Mouse (Mus musculus): Measurements from ENCODE around the gene Insc.

Gene Insc

GRCm38 (mm10) chr7:114834504-114834903 is 91.0 kb downstream of the Insc start:
- no peak for DNase-seq

DNA sequence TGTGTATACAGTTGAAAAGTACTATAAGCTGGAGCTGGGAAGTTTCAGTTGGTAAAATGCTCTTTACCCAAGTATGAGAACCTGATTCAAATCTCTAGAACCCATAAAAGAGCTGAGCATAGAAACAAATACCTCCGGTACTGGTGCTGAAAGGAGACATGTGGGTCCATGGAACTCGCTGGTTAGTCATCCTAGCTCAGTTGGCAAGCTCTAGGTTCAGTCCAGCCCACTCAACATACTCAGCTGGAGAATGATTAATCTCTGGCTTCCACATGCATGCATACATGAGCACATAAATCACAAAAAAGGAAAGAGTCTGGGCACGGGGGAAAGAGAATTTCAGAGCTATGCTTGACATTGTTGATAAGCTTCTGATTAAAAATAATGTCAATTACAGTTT is 93.8 kb downstream of the Insc start:
- DNase-seq: no peak

GRCm38 (mm10) chr7:114840029-114840745 is 96.7 kb downstream of the Insc start:
- no peak for DNase-seq

- DNase-seq: peak; percentile 49
Observed at GRCm38 (mm10) chr7:114842644-114843211, 99.2 kb downstream of the Insc start.

- no peak for DNase-seq
Observed at GRCm38 (mm10) chr7:114847179-114847578, 103.7 kb downstream of the Insc start.

DNA sequence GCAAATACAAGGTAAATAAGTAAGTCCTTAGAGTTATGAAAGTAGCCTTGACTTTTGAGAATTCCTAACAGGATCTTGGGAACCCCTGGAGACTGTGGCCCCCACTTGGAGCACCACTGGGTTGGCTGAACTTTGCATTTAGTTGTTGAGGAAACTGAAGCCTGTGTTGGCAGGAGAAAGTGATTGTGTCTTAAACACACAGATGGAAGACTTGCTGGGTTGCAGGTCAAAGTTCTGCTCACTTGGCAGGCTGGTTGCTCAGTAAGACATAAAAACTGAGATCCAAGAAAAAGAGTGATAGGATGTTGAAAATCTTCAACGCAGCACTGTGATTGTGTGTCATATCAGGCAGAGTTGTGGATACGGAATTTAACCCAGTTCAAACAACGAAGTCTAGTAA is 108.9 kb downstream of the Insc start:
- no peak for DNase-seq

- no peak for DNase-seq
Observed at GRCm38 (mm10) chr7:114854169-114854568, 110.7 kb downstream of the Insc start.

DNA sequence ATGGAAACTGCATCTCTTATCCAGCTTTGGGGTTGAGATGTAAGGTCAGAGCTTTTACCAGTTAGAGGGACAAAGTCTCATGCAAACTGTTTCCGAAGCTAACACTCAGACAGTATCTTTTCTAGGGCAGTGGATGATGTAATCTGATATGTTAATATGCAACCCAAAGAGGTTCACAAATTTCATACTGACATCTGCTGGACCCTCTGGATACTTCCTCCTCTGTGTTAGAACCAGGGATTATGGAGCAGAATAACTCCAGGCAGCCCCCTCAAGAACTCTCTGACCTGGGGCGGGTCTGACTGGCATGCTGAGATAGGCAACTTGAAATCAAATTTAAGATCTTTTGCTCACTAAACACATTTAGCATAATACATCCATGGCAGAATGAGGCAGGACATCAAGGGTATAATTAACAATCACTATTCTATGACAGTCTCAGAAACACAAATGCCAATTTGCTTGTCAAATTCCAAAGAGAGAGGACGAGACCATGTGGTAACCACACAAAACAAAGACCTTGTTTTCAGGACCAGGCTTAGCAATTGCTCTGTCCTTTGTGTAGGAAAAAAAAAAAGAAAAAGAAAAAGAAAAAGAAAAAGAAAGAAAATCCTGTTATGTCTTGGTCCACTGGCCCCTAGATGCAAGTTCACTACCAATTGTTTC is 117.5 kb downstream of the Insc start:
- no peak for DNase-seq

DNA sequence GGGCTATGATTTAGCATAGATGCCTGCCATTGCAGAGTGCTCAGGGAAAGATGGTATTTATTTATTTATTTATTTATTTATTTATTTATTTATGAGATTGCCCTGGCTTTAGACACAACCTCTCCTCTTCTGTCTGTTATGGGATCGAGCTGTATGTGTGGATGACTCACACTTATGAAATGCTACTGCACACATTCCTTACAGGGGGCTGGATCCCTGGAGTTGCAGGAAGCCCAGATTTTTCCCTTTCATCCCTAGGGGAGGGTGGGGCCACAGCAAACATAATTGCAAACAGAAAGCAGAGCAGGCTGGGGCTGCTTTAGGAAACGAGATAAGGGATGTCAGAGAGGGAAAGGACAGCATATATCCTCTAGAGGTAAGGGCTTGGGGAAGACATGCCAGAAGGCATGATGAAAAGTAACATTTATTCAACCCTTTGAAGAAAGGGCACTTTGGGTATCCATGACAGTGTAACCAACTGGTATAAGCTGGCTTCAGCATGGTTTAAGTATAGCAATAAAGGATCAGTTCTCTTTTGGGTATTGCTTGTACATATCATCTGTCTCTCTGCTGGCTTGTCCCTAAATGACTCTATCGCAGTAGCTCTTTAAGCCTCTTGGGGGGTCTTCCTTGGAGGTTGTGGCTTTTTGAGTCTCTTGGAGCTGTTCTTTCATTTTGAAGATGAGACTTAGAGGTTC is 130.0 kb downstream of the Insc start:
- DNase-seq: no peak

DNA sequence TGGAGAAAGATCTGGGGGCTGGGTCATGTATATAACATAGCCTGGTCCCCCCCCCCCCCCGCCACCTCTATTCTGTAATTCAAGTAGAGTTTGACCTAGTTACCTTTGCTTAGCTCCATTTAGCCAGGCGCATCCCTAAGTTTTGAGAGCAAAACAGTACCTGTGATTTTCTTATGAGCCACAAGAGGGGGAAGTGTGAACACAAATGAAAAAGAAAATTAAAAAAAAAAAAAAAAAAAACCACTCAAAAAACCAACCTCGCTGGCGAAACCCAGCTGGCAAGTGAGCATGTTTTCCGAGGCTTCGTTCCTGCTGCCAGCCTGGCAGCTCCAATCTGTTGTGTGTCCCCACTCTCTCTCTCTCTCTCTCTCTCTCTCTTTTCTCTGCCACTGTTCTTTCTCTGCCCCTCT is 130.5 kb downstream of the Insc start:
- peak; percentile 41 for DNase-seq

GRCm38 (mm10) chr7:114874579-114874978 is 131.1 kb downstream of the Insc start:
- DNase-seq: no peak

DNA sequence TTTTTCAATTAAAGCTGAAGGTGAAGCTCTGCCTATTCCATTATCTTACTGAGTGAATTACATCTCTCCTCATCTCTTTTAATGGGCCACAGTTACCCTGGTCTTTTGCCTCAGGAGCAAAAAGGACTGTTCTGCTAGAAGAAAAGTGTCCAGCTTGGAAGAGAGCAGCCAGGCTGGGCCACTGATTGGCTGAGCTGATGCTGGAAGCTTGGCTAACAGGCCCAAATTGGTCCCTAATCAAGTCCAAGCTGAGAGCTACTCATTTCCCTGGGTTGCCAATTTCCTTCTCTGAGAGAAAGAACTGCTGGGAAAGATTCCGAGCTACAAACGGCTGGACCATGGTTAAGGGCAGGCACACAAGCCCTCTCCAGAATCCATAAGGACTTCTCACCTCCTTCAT is 140.1 kb downstream of the Insc start:
- DNase-seq: no peak

DNA sequence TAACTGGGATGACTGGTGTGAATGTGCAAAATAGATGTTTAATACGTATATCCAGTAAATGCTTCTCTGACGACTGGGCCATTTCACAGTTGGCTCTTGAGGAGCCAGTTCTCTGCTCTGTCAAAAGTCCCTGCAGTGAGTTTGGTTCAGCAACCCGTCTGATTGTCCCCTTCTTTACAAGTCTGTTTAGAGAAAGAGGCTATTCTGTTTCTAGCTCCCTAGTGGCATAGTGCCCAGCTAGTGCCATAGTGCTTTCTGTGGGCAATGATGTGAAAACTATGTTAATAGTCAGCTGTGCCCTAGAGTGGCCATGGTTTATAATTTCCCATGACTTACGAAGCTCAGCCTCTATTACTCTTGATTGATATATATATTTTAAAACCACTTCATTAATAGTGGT is 143.4 kb downstream of the Insc start:
- DNase-seq: no peak

DNA sequence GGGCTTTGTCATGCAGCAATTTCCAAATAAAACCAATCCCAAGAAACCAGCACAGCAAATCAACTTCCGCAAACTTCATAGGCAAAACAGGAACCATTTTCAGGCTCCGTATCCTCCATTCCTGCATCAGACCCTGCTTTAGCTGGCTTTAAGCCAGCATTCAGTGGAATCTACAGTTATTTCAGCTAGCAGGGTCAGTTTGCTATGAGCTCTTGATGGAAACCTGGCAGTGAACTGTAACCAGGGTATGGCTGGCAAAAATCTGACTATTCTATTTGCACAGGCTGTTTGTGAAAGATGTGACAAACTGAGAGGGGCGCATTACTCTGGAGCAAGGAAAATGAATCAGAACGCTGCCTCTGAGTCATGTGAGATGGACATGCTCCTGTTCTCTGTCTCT is 146.7 kb downstream of the Insc start:
- DNase-seq: no peak

GRCm38 (mm10) chr7:114892618-114893257 is 149.2 kb downstream of the Insc start:
- DNase-seq: no peak

DNA sequence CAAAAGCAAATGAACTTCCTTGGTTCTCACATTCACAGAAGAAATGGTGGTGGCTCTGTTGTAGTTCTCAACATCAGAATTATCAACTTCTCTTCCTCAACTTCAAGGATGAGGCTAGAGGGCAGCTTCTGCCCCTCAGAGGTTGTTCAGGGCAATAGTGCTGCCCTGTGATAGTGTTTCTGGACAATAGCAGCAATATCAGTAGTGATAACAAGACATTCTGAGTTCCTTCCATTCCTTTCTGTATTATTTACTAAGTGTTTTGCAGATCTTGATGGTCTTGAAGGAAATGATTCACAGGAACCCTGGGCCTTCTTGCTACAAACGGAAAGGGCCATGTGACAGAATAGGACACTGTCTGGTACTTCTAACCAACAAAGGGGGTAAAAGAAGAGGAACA is 150.4 kb downstream of the Insc start:
- no peak for DNase-seq

DNA sequence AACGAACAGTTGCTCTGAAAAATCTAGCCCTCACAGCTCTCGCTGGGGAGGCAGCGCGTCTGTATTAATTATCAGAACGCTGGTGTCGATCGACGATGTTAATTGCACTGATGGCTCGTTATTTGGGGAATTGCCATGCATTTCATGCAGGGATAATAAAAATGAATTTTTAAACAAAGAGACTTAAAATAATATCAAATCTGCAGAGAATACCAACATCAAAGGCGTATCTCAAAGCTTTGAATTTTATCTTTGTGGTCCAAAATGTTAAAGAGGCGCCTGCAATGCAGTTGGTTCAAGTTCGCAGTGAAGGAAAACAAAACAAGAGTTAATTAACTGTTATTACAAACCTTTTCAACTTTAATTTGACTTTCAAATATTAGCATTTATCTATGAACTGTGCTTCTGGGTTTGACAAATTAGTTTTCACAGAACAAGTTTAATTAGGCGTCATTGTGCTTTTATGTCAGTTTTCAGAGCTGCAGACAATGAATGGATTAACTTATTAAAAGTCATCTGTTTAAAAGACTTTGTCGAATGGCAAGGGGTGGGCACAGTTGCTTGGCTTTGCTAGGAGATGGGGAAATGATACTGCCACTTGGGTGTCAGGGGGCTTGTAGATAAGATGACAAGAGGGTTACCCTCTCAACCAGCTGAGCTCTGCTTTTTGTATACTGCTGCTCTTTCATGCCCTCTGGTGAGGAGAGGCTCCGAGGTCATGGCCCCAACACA is 153.6 kb downstream of the Insc start:
- no peak for DNase-seq
